Mouse (Mus musculus): Measurements from ENCODE around the gene Gm8005. TPM values are rescaled to one million over a fixed set of nuclear protein-coding genes. Genes with fewer than 3 reads are reported as not detected.
"Not testable (repeated sequence)": the region's sequence is repeated elsewhere in the genome, so short reads cannot be mapped to it uniquely, and the experiment has no call there.

Gene Gm8005
- not detected in 2 replicates for polyA plus RNA-seq (2016; fragmentation: Nextera tagmentation; extraction: Ambion mirVana)

- H3K27ac ChIP-seq; ATAC-seq (ENCODE audit: insufficient number of reproducible peaks, insufficient read depth, low FRiP score, low TSS enrichment, low read depth); H3K9me3 ChIP-seq; H3K4me3 ChIP-seq (replicated peaks); H3K4me2 ChIP-seq; H3K36me3 ChIP-seq; H3K27me3 ChIP-seq; H3K4me1 ChIP-seq (replicated peaks); H3K9ac ChIP-seq (replicated peaks): not testable (repeated sequence)
- 100% methylated on average over 2 of the region's 4 CpGs for WGBS
Observed at GRCm38 (mm10) chr14:42439573-42439972, at the start of gene Gm8005. Gm8005 (minus strand) TSS chr14:42439673.

GRCm38 (mm10) chr14:42463581-42463980 lies 24.1 kb upstream of the Gm8005 start, which contains the start of gene Gm8011:
Gm8011 (plus strand) TSS chr14:42463881.
- H3K4me2 ChIP-seq; H3K27me3 ChIP-seq; H3K4me3 ChIP-seq (replicated peaks); H3K36me3 ChIP-seq; H3K27ac ChIP-seq; H3K9me3 ChIP-seq; H3K4me1 ChIP-seq (replicated peaks); ATAC-seq (ENCODE audit: insufficient number of reproducible peaks, insufficient read depth, low FRiP score, low TSS enrichment, low read depth); H3K9ac ChIP-seq (replicated peaks): not testable (repeated sequence)
- 55% methylated on average over 2 of the region's 2 CpGs for WGBS

Other genes with a start within 250 kb of the Gm8005 start
- not detected in 2 replicates for gene Gm3573, start 248.9 kb downstream of the Gm8005 start, polyA plus RNA-seq (2016; fragmentation: Nextera tagmentation; extraction: Ambion mirVana)
- gene Gm17026, start 179.6 kb downstream of the Gm8005 start, polyA plus RNA-seq (2016; fragmentation: Nextera tagmentation; extraction: Ambion mirVana) = not detected in 2 replicates
- not detected in 2 replicates for gene Gm9611, start 142.3 kb downstream of the Gm8005 start, polyA plus RNA-seq (2016; fragmentation: Nextera tagmentation; extraction: Ambion mirVana)
- gene Gm7995, start 129.5 kb downstream of the Gm8005 start, polyA plus RNA-seq (2016; fragmentation: Nextera tagmentation; extraction: Ambion mirVana) = not detected in 2 replicates
- gene Gm8011, start 24.2 kb upstream of the Gm8005 start, polyA plus RNA-seq (2016; fragmentation: Nextera tagmentation; extraction: Ambion mirVana) = not detected in 2 replicates
- gene Gm8020, start 62.7 kb upstream of the Gm8005 start, polyA plus RNA-seq (2016; fragmentation: Nextera tagmentation; extraction: Ambion mirVana) = not detected in 2 replicates
- not detected in 2 replicates for gene Gm8024, start 84.6 kb upstream of the Gm8005 start, polyA plus RNA-seq (2016; fragmentation: Nextera tagmentation; extraction: Ambion mirVana)
- gene Gm17124, start 160.2 kb upstream of the Gm8005 start, polyA plus RNA-seq (2016; fragmentation: Nextera tagmentation; extraction: Ambion mirVana) = not detected in 2 replicates
- gene Gm3633, start 202.2 kb upstream of the Gm8005 start, polyA plus RNA-seq (2016; fragmentation: Nextera tagmentation; extraction: Ambion mirVana) = not detected in 2 replicates
- gene Gm10378, start 216.3 kb upstream of the Gm8005 start, polyA plus RNA-seq (2016; fragmentation: Nextera tagmentation; extraction: Ambion mirVana) = not detected in 2 replicates